Mouse (Mus musculus) bone marrow macrophage, adult 2 months (primary cell): ENCODE measurements around the gene Tbx18. TPM values are rescaled to one million over a fixed set of nuclear protein-coding genes. Genes with fewer than 3 reads are reported as not detected.
A peak's percentile ranks its signal among the peaks of the same experiment; 100 is the strongest.

Experiments
- H3K27ac ChIP-seq: 2 replicates; pipeline ENCODE4 v1.5.1; 2012; ENCODE audit warnings: low read depth, low read length; ENCODE audit not compliant: insufficient read depth
- H3K4me1 ChIP-seq: 2 replicates; pipeline ENCODE4 v1.6.1; 2012; ENCODE audit warnings: low read length; ENCODE audit not compliant: control insufficient read depth, insufficient read depth
- H3K4me3 ChIP-seq: 2 replicates; pipeline ENCODE4 v1.5.1; 2012; ENCODE audit warnings: mild to moderate bottlenecking, low read length, moderate library complexity; ENCODE audit not compliant: insufficient read depth
- CTCF ChIP-seq: IDR thresholded peaks from 2 replicates; pipeline ENCODE4 v1.5.1; 2012; ENCODE audit warnings: low read depth, mild to moderate bottlenecking, low read length, moderate library complexity
- POLR2A ChIP-seq: IDR thresholded peaks from 2 replicates; pipeline ENCODE4 v1.6.1; 2012; ENCODE audit warnings: mild to moderate bottlenecking, low read depth, low read length, borderline replicate concordance
- polyA plus RNA-seq: library from polyadenylated mRNA; stranded (reverse); fragments of >200 nt; gene quantifications from 2 replicates; pipeline ENCODE4 v1.2.4, GENCODE M21; 2012; ENCODE audit not compliant: missing spikeins, insufficient read depth, insufficient read length

Tbx18 gene
- polyA plus RNA-seq = 0.17 TPM in 1 of 2 replicates, not detected in the other

DNA sequence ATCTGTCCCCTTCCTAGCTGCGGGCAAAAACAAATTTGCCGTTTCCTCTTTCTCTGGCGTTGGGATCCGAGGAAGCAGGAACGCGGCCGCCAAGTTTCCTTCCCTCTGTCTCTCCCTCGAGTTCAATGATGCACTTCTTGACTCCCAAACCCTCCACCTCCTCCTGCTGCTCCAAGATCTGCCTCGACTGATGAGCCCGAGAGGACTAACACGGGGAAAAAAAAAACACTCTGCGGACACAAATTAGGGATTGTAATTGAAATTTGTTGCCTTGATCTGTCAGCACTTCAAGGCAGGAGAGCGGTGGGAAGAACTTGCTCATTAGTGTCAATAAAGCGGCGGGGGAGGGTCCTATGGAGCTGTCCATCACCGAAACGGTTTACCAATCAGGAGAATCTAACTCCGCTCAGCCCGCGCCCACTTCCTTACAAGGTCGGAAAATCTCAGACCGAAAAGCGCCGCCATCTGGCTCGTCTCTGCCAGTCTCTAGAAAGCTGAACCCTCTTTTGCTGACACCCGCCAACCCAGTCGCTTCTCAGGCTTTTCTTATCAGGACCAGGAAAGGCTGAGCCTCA lies at the start of gene Tbx18:
TSS of gene Tbx18 (minus strand) at position 300 of the 575 bp plus-strand sequence.
- Histone ChIP-seq H3K4me1 (no peaks in the 10 kb centered on the region), H3K4me3 (peak within 1 kb of the TSS; percentile 37), H3K27ac (no peak within 1 kb of the TSS)
- 0 out of 2 replicates have a peak, but pooled peaks have one; percentile 26 for TF ChIP-seq CTCF
- TF ChIP-seq POLR2A = no peak

DNA sequence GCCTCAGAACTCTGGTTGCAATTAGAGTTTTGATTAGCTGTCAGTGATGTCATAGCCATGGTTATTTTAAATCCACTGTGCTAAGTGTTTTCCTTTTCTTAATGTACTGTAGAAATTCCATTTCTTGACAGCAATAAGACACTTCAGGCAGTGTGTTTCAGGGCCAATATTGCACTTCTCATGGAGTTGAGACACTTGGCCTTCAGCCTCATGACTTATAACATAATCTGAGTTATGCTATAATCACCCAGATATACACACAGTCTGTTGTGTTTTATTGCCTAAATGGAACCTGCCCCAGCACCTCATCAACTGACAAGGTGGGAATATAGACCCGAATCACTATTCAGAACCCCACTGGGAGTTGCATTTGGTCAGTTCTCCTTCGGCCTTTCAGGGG lies 42.9 kb upstream of the Tbx18 start:
- no peak overlapping the region for H3K4me3 ChIP-seq
- no peak overlapping the region for H3K27ac ChIP-seq
- H3K4me1 ChIP-seq = no peaks in the 10 kb centered on the region
- no peak for TF ChIP-seq POLR2A
- no peak for TF ChIP-seq CTCF

DNA sequence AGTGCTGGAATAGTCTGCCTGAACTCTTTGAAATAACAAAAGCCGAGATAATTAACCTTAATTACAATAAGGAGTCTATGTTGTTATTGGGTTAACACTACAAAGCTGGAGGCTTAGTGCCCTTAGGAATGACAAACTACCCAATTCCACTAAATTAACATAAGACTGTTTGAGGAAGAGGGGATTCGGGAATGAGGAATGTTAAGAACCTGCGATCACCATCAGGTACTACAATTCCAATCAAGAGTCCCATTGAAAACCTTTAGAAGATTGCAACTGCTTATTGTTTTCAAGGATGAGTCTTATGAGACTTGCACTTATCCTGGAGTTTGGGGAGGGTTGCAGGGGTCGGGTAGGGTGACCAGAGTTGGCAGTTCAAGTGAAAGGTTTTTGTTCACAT lies 24.6 kb upstream of the Tbx18 start:
- no peak overlapping the region for H3K27ac ChIP-seq
- TF ChIP-seq CTCF = no peak
- no peak for TF ChIP-seq POLR2A
- H3K4me3 ChIP-seq = no peak overlapping the region
- no peaks in the 10 kb centered on the region for H3K4me1 ChIP-seq

DNA sequence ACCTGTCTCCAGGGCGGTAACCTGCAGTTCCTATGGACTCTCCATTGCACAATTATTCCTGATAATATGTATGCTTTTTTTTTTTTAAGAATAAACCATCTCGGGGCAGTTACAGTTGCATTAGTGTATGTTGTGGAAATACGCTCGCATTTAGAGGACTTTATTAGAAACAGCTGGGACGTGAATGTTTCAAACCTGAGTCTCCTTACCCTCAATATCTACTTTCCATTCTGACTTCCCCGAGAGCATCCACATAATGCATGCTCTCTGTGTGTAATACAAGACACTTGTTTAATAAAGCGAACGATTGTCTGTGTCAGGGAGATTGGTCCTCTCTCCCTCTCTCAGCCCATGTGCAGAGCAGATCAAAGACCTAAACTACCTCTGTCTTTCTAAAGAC lies 10.5 kb upstream of the Tbx18 start:
- Histone ChIP-seq H3K27ac (no peak overlapping the region), H3K4me3 (no peak overlapping the region), H3K4me1 (no peaks in the 10 kb centered on the region)
- TF ChIP-seq POLR2A (no peak), CTCF (no peak)

DNA sequence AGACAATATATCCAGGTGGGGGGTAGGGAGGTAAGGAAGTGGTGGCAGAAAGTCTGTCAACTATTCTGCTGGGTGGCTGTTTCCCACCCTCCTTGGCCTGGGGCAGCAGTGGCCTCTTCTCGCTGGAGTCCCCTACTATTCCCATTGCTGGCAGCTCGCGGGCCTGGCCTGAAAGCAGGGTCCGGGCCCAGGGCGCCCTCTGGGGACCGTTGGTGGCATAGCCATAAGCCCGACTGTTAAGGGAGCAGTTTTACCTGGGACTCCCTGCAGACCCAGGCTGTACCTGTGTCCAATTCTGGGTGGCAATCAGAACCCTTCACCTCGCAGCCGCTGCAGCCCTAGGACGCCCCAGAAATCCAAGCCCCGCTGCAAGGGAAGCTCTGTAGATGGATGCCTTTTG lies 9.6 kb upstream of the Tbx18 start:
- Histone ChIP-seq H3K27ac (no peak overlapping the region), H3K4me1 (no peaks in the 10 kb centered on the region), H3K4me3 (no peak overlapping the region)
- peak; percentile 33; the same call in 1 of the 2 replicates for TF ChIP-seq CTCF
- TF ChIP-seq POLR2A = no peak

DNA sequence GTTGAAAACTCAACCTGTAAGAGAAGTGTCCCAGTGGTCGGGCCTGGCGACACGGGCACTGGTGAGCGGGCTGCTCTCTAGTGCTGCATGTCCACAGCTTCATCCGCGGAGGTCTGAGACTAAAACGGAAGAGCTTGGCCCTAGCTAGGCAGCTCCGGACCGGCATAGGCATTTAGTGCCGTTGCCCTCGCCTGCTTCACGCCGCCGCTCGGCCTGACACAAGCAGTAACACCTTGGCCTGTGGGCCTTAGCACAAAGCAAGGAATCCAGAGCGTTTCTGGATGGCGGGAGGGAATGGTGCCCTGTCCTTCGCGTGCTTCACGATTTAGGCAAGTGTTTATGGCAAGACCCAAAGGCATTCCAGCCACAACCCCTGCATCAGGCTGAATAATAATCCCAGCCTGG lies 9.2 kb upstream of the Tbx18 start:
- TF ChIP-seq CTCF (no peak), POLR2A (no peak)
- no peak overlapping the region for H3K4me3 ChIP-seq

DNA sequence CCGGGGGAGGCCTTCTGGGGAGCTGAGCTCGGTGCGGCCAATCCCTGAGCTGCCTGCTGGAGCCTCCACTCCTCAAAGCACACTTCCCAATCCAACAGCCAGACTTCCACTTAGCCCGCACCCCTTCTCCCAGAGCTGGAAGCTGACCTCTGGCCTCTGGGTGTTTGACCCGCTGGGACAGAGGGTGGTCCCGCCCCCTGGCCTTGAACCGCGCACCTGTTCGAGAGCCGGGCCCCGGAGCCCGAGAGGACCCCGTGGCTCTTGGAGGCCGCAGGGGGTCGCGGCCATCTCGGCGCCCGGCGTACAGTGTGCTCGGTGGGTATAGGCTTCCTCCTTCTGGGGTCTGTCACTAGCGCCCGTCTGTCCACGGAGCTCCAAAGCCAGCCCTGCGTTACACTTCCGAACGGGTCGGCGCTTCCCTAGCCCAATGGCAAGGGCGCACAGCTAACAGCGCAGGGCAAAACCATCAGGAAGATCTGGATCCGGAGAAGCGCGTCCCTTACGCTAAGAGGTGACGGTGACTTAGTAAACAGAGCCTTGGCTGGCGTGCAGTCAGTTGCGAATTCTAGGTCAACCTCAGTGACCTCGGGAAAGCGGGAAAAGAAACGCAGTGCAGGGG lies 8.6 kb upstream of the Tbx18 start:
- H3K27ac ChIP-seq = no peak overlapping the region
- no peak overlapping the region for H3K4me3 ChIP-seq

More for the DNA sequence above, 9.2 kb upstream of the Tbx18 start:
- Histone ChIP-seq H3K4me1 (no peaks in the 10 kb centered on the region), H3K27ac (no peak overlapping the region)

DNA sequence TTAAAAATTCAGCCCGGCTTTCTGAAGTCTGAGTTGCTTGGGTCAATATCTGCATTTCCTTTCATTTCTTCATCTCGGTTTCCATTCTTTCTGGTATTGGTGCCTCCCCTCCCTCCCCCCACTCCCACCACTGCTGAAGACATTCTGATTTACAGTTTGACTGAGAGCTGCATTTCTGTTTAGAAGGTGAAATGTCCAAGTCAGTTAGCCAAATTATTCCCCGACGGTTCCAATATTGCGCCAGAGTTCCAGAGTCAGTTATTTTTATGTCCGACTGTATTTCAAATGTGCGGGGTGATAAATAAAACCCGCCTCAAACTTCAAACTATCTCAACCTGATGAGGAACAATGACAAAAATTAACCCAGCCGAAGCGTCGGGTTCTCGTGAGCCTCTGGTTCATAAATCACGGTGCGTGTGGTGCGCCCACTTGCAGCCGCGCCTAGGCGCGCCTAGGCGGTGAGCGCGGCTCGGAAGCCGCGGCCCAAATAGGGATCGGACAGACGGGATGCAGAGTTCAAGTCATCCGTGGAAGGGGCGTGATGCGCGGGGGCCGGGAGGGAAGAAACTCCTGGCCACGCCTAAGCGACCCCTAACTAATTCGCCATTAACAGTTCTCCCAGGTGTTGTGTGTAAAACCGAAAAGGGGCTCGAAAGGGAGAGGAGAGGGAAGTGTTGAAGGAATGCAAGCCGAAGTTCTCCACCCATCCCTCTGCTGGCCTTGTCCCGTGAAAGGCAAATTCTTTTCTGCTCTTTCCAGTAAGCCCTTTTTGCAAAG lies 7.9 kb upstream of the Tbx18 start:
- TF ChIP-seq POLR2A = no peak
- no peak for TF ChIP-seq CTCF
- H3K4me1 ChIP-seq = no peaks in the 10 kb centered on the region
- H3K4me3 ChIP-seq = no peak overlapping the region
- H3K27ac ChIP-seq = no peak overlapping the region

More for the DNA sequence above, 8.6 kb upstream of the Tbx18 start:
- no peaks in the 10 kb centered on the region for H3K4me1 ChIP-seq
- TF ChIP-seq POLR2A (no peak), CTCF (no peak)

DNA sequence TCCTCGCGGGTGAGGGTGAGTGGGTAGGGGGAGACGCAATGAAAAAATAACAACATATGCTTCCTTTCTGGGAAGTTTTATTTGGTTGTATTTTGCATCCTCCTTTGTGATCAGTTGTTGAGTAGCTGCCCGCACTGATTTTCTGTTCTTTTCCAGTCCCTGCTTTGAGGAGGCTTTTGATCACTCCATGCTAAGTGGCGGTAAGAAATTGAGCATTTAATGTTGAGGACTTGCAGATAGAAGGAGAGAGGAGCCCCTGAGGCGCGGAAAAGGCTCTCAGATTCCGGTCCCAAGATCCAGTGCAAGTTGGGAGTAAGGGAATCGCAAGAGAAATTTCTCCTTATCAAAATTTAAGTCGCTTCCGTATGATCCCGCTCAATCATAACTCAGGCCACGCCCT lies 7.1 kb upstream of the Tbx18 start:
- no peaks in the 10 kb centered on the region for H3K4me1 ChIP-seq
- H3K4me3 ChIP-seq = no peak overlapping the region
- no peak overlapping the region for H3K27ac ChIP-seq
- TF ChIP-seq CTCF (no peak), POLR2A (no peak)

DNA sequence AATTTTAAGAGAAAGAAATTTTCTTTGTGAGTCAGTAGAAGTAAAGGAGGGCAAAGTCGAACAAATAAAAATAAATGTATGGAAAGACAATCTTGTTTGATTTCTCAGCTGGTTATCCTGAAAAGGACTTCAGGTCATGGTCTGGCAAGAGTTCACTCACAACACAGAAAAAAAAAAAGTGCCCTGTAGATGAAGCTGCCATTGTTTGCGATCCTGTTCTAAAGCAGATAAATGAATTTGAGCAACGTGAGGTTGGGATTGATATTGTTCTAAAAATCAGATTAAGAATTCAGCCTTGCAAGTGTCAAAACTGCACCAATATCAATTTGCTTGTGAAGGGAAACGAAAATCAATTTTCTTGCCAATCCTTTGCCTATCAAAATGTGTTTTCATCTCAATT lies 6.2 kb upstream of the Tbx18 start:
- Histone ChIP-seq H3K27ac (no peak overlapping the region), H3K4me1 (no peaks in the 10 kb centered on the region), H3K4me3 (no peak overlapping the region)
- TF ChIP-seq CTCF (no peak), POLR2A (no peak)
